Mouse (Mus musculus) T-cell, adult 2 months (primary cell): Measurements from ENCODE around the gene Olfr963.
"Not testable (repeated sequence)": the region's sequence is repeated elsewhere in the genome, so short reads cannot be mapped to it uniquely, and the experiment has no call there.

Source experiments
- DNase-seq: peaks from one replicate; pipeline ENCODE4 v3.0.0; 2022; ENCODE audit warnings: low spot score

Gene Olfr963

GRCm38 (mm10) chr9:39666905-39667304 is at the start of gene Olfr963:
Gene Olfr963 (plus strand): TSS chr9:39667205.
- no peak for DNase-seq

- no peak for DNase-seq
Measured at GRCm38 (mm10) chr9:39621073-39621472, 45.9 kb upstream of the Olfr963 start, which contains the start of gene Olfr960. Gene Olfr960 (plus strand): TSS chr9:39621373.

GRCm38 (mm10) chr9:39623783-39624182 is 43.2 kb upstream of the Olfr963 start:
- DNase-seq: no peak

- DNase-seq: no peak
Measured at GRCm38 (mm10) chr9:39624711-39625110, 42.3 kb upstream of the Olfr963 start.

- DNase-seq: no peak
Measured at GRCm38 (mm10) chr9:39629069-39629468, 37.9 kb upstream of the Olfr963 start.

- no peak for DNase-seq
Measured at GRCm38 (mm10) chr9:39633913-39634594, 33.0 kb upstream of the Olfr963 start.

- no peak for DNase-seq
Measured at GRCm38 (mm10) chr9:39644785-39645184, 22.2 kb upstream of the Olfr963 start, which contains the start of gene Olfr961. Gene Olfr961 (plus strand): TSS chr9:39645085.

GRCm38 (mm10) chr9:39647382-39647781 is 19.6 kb upstream of the Olfr963 start:
- DNase-seq: no peak

- no peak for DNase-seq
Measured at GRCm38 (mm10) chr9:39654756-39655396, 12.1 kb upstream of the Olfr963 start.

- no peak for DNase-seq
Measured at GRCm38 (mm10) chr9:39669723-39670122, 2.7 kb downstream of the Olfr963 start.

GRCm38 (mm10) chr9:39674820-39675219 is 7.8 kb downstream of the Olfr963 start:
- no peak for DNase-seq

- DNase-seq: no peak
Measured at GRCm38 (mm10) chr9:39678557-39678956, 11.6 kb downstream of the Olfr963 start.

- DNase-seq: no peak
Measured at GRCm38 (mm10) chr9:39679280-39679679, 12.3 kb downstream of the Olfr963 start.

GRCm38 (mm10) chr9:39701123-39701522 is 34.1 kb downstream of the Olfr963 start:
- DNase-seq: not testable (repeated sequence)

GRCm38 (mm10) chr9:39707017-39707416 is 40.0 kb downstream of the Olfr963 start, which contains the start of gene Olfr149:
Gene Olfr149 (minus strand): TSS chr9:39707117.
- DNase-seq: no peak

- DNase-seq: no peak
Measured at GRCm38 (mm10) chr9:39708958-39709357, 42.0 kb downstream of the Olfr963 start.

- DNase-seq: no peak
Measured at GRCm38 (mm10) chr9:39711053-39711452, 44.0 kb downstream of the Olfr963 start, which contains the start of gene Olfr965. Gene Olfr965 (plus strand): TSS chr9:39711353.
